Mouse (Mus musculus) heart, postnatal 0 days (tissue): Measurements from ENCODE around the gene Micall1.

Source experiments
- CTCF ChIP-seq: IDR thresholded peaks from 2 replicates; pipeline ENCODE4 v1.5.1; 2016; ENCODE audit warnings: antibody characterized with exemption, control low read depth, low read depth
- EP300 ChIP-seq: IDR thresholded peaks from 2 replicates; pipeline ENCODE4 v1.6.1; 2016; ENCODE audit warnings: antibody characterized with exemption, low read depth

GRCm38 (mm10) chr15:79098868-79099267 lies 9.8 kb upstream of the Micall1 start:
- TF ChIP-seq CTCF (no peak), EP300 (no peak)
